Mouse (Mus musculus): ENCODE results near the gene Sec14l1.

GRCm38 (mm10) chr11:117156725-117157124 is 41.8 kb downstream of the Sec14l1 start:
- TF ChIP-seq CTCF (conservative IDR thresholded peaks at IDR 0.05; ENCODE audit: low read length): no peak
- no peak for TF ChIP-seq NANOG (IDR thresholded peaks at IDR 0.05; ENCODE audit: borderline replicate concordance, low read length)
